ENCODE assay signal across 11 mouse cellular contexts in genomic region chr9:121351388-121352078, GRCm38 (mm10). TPM values are rescaled to one million over a fixed set of nuclear protein-coding genes. Genes with fewer than 3 reads are reported as not detected.
DNase-seq lines count a peak whose midpoint lies in the region; ATAC-seq and TF ChIP-seq lines count a peak whose summit lies in the region.
"Had no signal": no experiment of that assay in that cellular context is flagged by ENCODE, and none has a peak within 500 bp of the region (broad histone marks: within the 10 kb centered on the region; RNA-seq: fewer than 3 reads in every experiment).

No protein-coding gene starts in this region.

- peak overlapping the region; percentile 69 for H3K27ac ChIP-seq in heart, embryonic 12.5 days (ENCODE audit: poor library complexity, severe bottlenecking)
- H3K27ac ChIP-seq in neural tube, embryonic 11.5 days (ENCODE audit: low read depth, low read length), result peak overlapping the region; percentile 36
- H3K27ac ChIP-seq in limb, embryonic 14.5 days (replicated peaks; ENCODE audit: low read depth, low read length), result peak overlapping the region; percentile 16

- H3K4me1 ChIP-seq in heart, embryonic 12.5 days (replicated peaks), result peaks cover 85% of the 10 kb centered on the region
- peaks cover 43% of the 10 kb centered on the region for H3K4me1 ChIP-seq in neural tube, embryonic 11.5 days (ENCODE audit: control insufficient read depth, insufficient read depth, low read length)
- H3K4me1 ChIP-seq in limb, embryonic 14.5 days (ENCODE audit: control insufficient read depth, insufficient read depth, low read length), result peaks cover 54% of the 10 kb centered on the region

- no peak for ATAC-seq in heart, embryonic 12.5 days (ENCODE audit: insufficient number of reproducible peaks, low FRiP score)
- ATAC-seq in neural tube, embryonic 11.5 days (ENCODE audit: insufficient read depth, low FRiP score, low TSS enrichment), result no peak
- ATAC-seq in limb, embryonic 14.5 days (ENCODE audit: low FRiP score, low read depth), result no peak
- no peak for ATAC-seq in CD4-positive, CD25-positive, alpha-beta regulatory T cell, adult 4 months

- H3K27me3 ChIP-seq in heart, embryonic 12.5 days (replicated peaks), result no peaks in the 10 kb centered on the region
- no peaks in the 10 kb centered on the region for H3K27me3 ChIP-seq in neural tube, embryonic 11.5 days (ENCODE audit: control insufficient read depth, insufficient read depth, low read length)
- no peaks in the 10 kb centered on the region for H3K27me3 ChIP-seq in limb, embryonic 14.5 days (ENCODE audit: control insufficient read depth, insufficient read depth, low read length)
- H3K27me3 ChIP-seq: CH12.LX had no signal

- peak overlapping the region; percentile 18; the same call in 1 of the 2 replicates for H3K4me2 ChIP-seq in heart, embryonic 12.5 days
- no peak overlapping the region for H3K4me2 ChIP-seq in neural tube, embryonic 11.5 days (ENCODE audit: low read depth)
- H3K4me2 ChIP-seq in limb, embryonic 14.5 days (replicated peaks; ENCODE audit: low read depth, low read length, severe bottlenecking), result no peak overlapping the region

- no peaks in the 10 kb centered on the region for H3K36me3 ChIP-seq in heart, embryonic 12.5 days
- no peaks in the 10 kb centered on the region for H3K36me3 ChIP-seq in neural tube, embryonic 11.5 days (ENCODE audit: control insufficient read depth, insufficient read depth, low read length)
- H3K36me3 ChIP-seq in limb, embryonic 14.5 days (ENCODE audit: control insufficient read depth, insufficient read depth, low read length), result no peaks in the 10 kb centered on the region

- H3K4me3 ChIP-seq in heart, embryonic 12.5 days, result no peak overlapping the region
- H3K4me3 ChIP-seq in neural tube, embryonic 11.5 days (ENCODE audit: low read depth, low read length), result no peak overlapping the region
- H3K4me3 ChIP-seq in limb, embryonic 14.5 days (replicated peaks; ENCODE audit: low read length), result no peak overlapping the region

- DNase-seq in heart, postnatal 14 days, result no peak
- DNase-seq in neural tube, embryonic 11.5 days (ENCODE audit: low spot score), result no peak
- no peak for DNase-seq in neural tube, embryonic 10.5 days (ENCODE audit: extremely low spot score, low spot score)
- no peak for DNase-seq in limb, embryonic 14.5 days (ENCODE audit: low spot score)
- no peak for DNase-seq in right cerebral cortex, postnatal 14 days
- DNase-seq in spleen, postnatal 4 days (ENCODE audit: low spot score in 2 of 2), result no peak
- DNase-seq: adrenal gland, postnatal 25 days; kidney, postnatal 14 days had no signal

- intact Hi-C loops in heart, postnatal 14 days (cut with DNase I), result loop anchor here (2.0 kb wide), 2 partner anchors 15 to 35 kb away; no protein-coding TSS in a partner anchor

- H3K9me3 ChIP-seq in heart, embryonic 12.5 days (replicated peaks), result no peaks in the 10 kb centered on the region
- no peaks in the 10 kb centered on the region for H3K9me3 ChIP-seq in neural tube, embryonic 11.5 days (ENCODE audit: control insufficient read depth, low read length)
- no peaks in the 10 kb centered on the region for H3K9me3 ChIP-seq in limb, embryonic 14.5 days (ENCODE audit: control insufficient read depth, low read length)

- WGBS in heart, embryonic 12.5 days, result 54% methylated on average over 9 of the region's 9 CpGs
- 37% methylated on average over 9 of the region's 9 CpGs for WGBS in neural tube, embryonic 11.5 days
- 62% methylated on average over 9 of the region's 9 CpGs for WGBS in limb, embryonic 14.5 days

- peak overlapping the region; percentile 60 for H3K9ac ChIP-seq in heart, embryonic 12.5 days
- H3K9ac ChIP-seq in neural tube, embryonic 11.5 days (ENCODE audit: low read length), result peak overlapping the region; percentile 18; the same call in 1 of the 2 replicates
- H3K9ac ChIP-seq in limb, embryonic 14.5 days (ENCODE audit: low read depth, low read length, severe bottlenecking), result no peak overlapping the region

- TF ChIP-seq POLR2A in limb, embryonic 14.5 days (IDR thresholded peaks at IDR 0.05; ENCODE audit: borderline replicate concordance, extremely low read depth, insufficient read depth, insufficient read length), result no peak

RNA-seq across cellular contexts. Expression of gene Trak1, which starts 54.2 kb away (rescaled TPM):
- polyA plus RNA-seq in heart, embryonic 12.5 days (2016; fragmentation: Nextera tagmentation; extraction: Ambion mirVana), result 37.3 and 42.0 TPM in 2 replicates
- 100 to 1,000 TPM; 323 to 335 TPM for total RNA-seq in heart, postnatal 14 days (2021)
- polyA plus RNA-seq in neural tube, embryonic 11.5 days (2014; fragmentation: Nextera tagmentation; extraction: Ambion mirVana), result 26.4 and 29.8 TPM in 2 replicates
- polyA plus RNA-seq in limb, embryonic 14.5 days (2012; rRNA removed), result 31.2 and 37.5 TPM in 2 replicates
- polyA plus RNA-seq in limb, embryonic 14.5 days (2014; fragmentation: Nextera tagmentation; extraction: Ambion mirVana), result 20.0 and 20.8 TPM in 2 replicates
- polyA plus RNA-seq in CD4-positive, CD25-positive, alpha-beta regulatory T cell, adult 4 months (2017; shearing (Covaris generic)), result 10 to 100 TPM in 1 of 2 experiments, 1 to 10 TPM in 1; 8.9 to 10.7 TPM

Comparison
In these comparisons a context has a peak if more than half of its experiments do, and no peak if none do; other contexts are left out.
1. H3K27ac ChIP-seq: peak in every context shown above with its lines; median percentile 69 in heart, embryonic 12.5 days; 36 in neural tube, embryonic 11.5 days; 16 in limb, embryonic 14.5 days.